Mouse (Mus musculus) spleen, adult 18-20 months (tissue): Measurements from ENCODE around the gene Tent4b.
"Not testable (repeated sequence)": the region's sequence is repeated elsewhere in the genome, so short reads cannot be mapped to it uniquely, and the experiment has no call there.

ENCODE experiments used
- DNase-seq, 2 experiments: peaks; one replicate each; pipeline ENCODE4 v3.0.0; 2022; ENCODE audit warnings: mixed read lengths in 2 of 2

Gene Tent4b

GRCm38 (mm10) chr8:88198945-88199571, at the start of gene Tent4b:
Gene Tent4b, plus strand, starts transcription at chr8:88199213.
- peak; percentile 91 to 95 for DNase-seq

DNA sequence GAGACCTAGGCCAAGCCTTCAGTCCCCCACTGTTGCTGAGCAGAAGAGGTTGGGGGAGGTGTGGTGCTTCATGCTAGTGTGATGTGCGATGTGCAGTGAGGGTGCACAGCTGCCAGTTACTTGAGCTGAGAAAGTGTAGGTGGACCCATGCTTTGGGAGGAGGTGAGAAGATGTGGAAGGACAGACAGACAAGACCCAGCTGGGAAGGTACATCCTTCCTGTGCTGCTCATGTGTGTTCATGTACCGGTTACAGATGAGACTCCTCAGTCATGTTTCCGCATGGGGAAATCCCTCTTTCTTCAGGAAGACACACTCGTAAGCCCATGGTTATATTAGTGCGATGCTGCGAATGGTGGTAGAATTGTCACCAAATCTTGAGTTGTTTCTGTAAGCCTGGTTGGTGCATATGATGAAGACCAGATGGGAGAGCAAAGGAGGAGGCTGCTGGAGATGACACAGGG, 48.1 kb upstream of the Tent4b start:
- DNase-seq, result no peak

GRCm38 (mm10) chr8:88160237-88160995, 38.6 kb upstream of the Tent4b start:
- DNase-seq, result no peak

DNA sequence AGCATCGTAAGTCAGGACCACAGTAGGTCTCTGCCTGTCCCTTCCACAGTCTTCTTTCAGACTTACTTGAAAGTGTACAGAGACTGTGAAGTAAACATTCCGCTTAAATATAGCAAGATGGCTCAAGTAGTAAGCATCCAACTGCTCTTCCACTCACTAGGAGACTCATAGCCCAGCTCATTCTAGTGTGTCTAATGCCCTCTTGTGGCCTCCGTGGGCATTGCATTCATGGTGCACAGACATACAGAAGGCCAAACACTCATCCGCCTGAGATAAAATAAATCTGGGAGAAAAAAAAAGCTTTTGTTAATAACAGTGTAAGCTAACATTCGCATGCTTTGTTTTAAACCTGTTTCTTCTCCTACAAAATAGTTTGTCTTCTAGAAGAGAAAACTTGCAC, 37.6 kb upstream of the Tent4b start:
- peak; percentile 33 to 67 for DNase-seq

DNA sequence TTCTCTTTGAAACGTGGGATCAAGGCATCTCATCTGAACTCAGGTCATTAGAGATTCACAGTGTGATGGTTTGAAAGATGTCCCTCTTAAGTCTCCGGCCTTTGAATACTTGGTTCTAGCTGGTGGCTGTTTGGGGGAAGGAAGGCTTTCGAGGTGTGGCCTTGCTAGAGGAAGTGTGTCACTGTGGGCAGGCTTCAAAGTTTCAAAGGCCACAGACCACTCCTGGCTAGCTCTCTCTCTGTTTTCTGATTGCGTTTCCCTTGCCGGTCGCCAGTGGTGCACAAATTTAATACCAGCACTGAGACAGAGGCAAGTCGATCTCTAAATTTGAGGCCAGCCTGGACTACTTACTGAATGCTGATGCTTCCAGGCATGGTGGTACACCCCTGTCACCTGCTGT, 23.7 kb upstream of the Tent4b start:
- peak; percentile 6 to 14 for DNase-seq

- DNase-seq, result no peak
Measured at GRCm38 (mm10) chr8:88177291-88177690, 21.7 kb upstream of the Tent4b start.

- DNase-seq, result no peak
Measured at GRCm38 (mm10) chr8:88183121-88183520, 15.9 kb upstream of the Tent4b start.

DNA sequence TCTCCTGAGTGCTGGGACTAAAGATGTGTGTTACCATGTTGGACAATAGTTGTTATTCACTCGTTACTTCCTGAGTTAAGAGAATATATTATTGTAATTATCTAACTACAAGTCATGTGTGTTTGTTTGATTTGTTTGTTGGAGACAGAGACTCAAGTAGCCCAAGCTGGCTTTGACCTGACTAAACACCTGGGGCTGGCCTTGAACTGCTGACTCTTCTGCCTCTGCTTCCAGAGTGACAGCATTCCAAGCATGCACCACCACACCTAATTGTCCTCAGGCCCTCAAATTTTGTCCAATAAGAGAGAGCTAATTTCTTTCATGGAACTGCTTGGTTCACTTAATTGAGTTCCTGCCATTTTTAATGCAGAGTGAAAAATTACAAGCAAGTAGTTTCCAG, 14.1 kb upstream of the Tent4b start:
- no peak for DNase-seq

DNA sequence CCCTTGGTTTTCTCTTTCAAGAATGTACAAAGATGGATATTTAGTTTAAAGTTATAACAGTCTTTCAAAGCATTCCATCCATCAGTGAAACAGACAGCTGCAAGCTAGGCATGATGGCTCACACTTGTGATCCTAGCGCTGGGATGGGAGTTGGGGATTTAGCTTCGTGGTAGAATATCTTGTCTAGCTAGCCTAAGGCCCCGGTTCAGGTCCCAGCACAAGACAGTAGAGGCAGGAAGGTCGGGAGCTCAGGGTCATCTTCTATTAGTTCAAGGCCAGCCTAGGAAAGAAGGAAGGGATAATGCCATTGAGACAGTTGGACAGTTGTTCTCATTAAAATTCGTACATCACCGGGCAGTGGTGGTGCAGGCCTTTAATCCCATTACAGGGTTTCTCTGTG, 13.3 kb upstream of the Tent4b start:
- no peak for DNase-seq

- no peak for DNase-seq
Measured at GRCm38 (mm10) chr8:88197328-88197727, 1.7 kb upstream of the Tent4b start.

- no peak for DNase-seq
Measured at GRCm38 (mm10) chr8:88198551-88198944, 465 bp upstream of the Tent4b start.

- peak; percentile 55 to 57 for DNase-seq
Measured at GRCm38 (mm10) chr8:88199700-88200601, 938 bp downstream of the Tent4b start.

- DNase-seq, result no peak
Measured at GRCm38 (mm10) chr8:88200724-88201495, 1.9 kb downstream of the Tent4b start.

DNA sequence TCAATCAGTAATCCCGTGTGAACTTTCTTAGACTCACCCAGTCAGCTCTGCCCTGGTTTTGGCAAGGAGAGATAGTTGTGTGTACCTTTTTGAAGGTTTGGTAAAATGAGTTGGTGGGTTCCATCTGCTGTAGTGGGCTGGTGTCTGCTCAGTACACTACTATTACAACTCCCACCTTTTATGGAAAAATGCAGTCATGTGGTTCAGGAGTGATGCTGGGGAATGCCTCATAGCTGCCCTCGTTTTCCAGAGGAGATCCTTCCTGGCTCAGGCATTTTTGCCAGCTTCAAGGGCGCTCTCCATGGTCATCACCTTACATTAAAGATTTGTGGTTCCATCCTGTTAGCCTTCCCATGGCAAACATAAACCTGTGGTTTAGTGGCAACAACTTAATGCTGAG, 2.6 kb downstream of the Tent4b start:
- no peak for DNase-seq

DNA sequence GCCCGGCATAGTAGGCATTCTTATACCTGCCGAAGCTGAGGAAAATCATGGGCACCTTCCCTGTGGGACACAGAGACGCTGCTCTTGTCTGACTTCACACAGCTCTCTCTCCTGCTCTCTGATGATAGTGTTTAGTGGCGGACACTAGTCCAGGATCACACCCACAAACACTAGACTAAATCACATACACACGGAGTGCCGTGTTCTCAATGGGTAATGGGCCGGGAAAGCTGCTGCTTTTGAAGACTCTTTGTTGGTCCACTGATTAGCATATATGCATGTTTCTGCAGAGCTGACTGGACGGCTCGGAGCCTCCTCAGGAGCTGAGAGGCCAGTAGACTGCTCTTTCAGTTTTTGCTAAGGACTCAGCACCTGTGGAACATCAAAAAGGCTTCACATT, 7.0 kb downstream of the Tent4b start:
- no peak for DNase-seq

GRCm38 (mm10) chr8:88207121-88207821, 8.3 kb downstream of the Tent4b start:
- DNase-seq, result no peak

DNA sequence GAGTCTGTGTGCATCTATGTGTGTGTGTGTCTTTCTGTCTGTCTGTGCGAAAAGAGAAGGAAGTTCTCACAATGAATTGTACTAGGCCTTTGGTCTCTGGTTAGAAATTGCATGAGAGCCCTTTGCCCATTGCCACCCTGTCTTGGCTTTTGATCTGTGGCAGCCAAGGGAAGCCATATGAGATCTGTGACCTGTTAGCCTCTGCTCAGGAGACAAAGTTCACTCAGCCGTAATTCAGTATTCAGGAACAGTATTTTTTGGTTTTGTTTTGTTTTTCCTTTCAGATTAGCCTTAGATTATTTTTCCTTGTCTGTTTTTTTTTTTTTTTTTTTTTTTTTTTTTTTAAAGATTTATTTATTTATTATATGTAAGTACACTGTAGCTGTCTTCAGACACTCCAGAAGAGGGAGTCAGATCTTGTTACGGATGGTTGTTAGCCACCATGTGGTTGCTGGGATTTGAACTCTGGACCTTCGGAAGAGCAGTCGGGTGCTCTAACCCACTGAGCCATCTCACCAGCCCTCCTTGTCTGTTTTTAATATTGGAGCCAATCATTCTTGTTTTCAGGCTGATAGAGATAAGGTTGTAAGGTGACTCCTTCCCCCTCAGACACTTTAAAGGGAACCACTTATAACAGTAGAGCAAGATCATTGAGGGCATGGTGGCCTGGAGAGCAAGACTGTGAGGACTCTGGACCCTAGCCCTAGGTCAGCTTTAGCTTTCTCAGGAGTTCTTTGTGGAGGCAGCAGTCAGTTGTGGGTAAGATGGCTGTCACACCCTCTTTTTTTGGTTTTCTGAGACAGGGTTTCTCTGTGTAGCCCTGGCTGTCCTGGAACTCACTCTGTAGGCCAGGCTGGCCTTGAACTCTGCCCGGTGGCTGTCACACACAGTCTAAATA, 11.2 kb downstream of the Tent4b start:
- DNase-seq, result not testable (repeated sequence)

GRCm38 (mm10) chr8:88221353-88221752, 22.3 kb downstream of the Tent4b start:
- DNase-seq, result no peak

GRCm38 (mm10) chr8:88225358-88225757, 26.3 kb downstream of the Tent4b start:
- no peak for DNase-seq

DNA sequence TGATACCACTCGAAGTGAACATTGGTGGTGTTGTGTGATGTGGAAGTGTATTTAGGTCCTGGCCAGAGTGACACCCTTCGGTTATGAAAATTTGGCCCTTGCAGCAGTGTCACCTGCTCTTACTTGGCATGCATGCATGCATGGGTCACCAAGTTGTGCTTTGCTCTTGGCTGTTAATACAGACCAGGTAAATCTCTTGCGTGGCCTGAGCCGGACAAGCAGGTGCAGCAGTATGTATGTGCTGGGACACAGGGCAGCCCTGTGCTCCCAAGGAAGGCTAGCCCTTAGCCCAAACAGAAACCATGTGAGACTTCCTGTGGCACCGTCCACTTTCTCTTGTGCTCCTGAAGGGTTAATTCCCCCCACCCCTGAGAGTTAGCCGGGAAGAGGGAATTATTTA, 28.8 kb downstream of the Tent4b start:
- no peak for DNase-seq

DNA sequence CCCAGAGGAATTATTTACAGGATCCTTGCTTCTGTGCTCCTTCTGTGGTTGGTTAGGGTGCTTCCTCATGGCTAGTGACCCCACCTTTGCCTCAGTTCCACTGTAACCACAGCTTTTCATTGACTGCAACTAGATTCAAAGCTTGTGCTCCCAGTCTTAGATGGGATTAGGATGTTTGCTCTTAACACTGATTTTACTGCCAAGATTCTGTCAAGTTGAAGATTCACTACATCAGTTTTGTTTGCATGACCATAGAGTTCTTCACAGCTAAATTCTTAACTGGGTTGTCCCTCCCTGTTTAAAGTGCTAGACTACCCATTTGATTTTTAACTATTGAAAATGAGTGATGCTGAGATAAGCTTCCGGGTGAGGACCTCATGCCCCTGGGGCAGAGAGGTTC, 29.3 kb downstream of the Tent4b start:
- no peak for DNase-seq
